Mouse (Mus musculus) cerebellum, adult 18-20 months (tissue): ENCODE results near the gene Ikzf1.

ENCODE experiments used
- DNase-seq, 2 experiments: peaks; one replicate each; pipeline ENCODE4 v3.0.0; 2021

The Ikzf1 gene

DNA sequence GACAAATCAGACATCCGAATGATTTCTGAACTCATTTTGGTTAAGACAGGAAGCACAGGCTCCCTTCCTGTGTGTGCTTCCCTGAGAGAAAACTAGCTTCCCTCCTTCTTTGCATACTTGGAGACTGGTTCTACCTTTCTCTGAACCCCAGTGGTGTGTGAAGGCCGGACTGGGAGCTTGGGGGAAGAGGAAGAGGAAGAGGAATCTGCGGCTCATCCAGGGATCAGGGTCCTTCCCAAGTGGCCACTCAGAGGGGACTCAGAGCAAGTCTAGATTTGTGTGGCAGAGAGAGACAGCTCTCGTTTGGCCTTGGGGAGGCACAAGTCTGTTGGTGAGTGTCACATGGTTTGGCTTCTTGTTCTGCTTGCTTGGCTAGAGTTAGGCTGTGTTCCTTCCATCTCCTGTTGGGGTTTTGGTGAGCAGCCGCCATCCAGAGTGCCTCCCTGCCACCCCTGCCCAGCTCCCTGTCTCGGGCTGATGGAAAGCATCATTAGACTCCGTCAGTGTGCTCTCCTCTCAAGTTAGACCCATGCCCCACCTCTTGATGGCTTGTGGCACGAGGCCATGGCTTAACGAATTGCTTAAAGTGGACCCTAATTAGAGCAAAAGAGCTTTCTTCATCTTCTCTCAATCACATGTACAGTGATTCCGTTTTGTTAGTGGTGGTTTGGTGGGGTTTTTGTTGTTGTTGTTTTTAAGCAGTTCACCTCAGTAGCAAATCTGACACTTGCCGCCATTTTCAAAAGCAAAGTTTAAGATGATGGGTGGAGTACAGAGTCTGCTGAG is 5.4 kb downstream of the Ikzf1 start:
- no peak for DNase-seq

- DNase-seq: no peak
These were observed 6.0 kb downstream of the Ikzf1 start for GRCm38 (mm10) chr11:11690845-11691196.

DNA sequence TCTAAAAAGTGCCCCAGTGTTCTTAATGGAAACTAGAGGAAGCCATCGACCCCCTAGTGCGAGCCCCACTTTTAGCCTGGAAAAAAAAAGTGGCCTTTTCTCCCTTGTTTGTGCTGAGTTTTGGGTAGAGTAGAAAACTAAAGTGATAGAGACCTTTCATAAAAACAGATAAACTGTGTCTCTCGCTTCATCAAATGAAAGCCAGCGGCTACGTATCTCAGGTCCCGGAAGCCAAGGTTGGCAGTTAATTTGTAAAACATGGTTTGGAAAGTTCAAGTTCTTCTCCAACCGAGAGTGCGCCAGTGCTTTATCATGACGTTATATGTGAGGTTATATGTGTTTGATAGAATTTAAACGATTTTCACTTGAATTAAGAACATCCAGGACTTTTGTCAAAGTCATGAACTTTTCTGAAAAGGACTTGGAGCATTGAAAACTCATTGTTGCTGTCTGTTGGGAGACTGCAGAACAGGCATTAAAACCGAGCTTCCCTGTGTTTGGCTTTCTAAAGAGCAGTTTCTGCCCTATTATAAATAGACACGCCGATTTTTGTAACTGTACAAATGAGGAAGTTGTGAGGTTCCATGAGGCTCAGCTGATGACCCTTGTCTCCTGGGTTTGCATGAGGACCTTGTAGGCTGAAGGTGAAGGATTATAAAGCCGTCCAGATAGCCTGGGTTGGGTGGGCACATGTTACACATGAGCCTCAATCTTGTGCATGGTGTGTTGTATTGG is 6.7 kb downstream of the Ikzf1 start:
- DNase-seq: no peak

DNA sequence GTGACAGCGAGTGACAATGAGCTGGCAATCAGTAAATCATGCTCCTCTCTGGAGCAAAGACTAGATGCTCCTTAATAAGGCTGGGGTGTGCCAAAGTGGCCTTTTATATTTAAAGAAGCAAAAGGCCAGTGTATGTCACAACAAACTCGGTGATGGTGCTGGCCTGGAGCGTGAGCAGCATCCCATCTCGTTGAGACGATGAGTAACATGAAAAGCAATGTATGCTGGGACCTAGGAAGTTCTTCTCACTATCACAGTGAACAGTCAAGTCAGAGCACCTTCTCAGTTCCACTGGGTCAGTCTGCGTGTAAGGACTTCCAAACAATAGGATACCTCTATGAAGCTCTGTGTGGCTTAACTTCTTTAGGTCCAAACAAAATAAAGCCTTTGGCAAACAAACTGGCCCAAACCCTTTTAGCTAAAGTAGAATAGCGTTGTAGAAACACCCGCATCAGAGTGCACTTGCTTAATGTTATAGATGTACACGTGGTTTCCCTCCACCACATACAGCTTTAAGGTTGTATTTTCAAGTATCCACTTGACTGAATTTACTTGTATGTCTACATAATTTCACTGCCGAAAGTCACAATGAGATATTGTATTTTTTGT is 7.9 kb downstream of the Ikzf1 start:
- no peak for DNase-seq

DNA sequence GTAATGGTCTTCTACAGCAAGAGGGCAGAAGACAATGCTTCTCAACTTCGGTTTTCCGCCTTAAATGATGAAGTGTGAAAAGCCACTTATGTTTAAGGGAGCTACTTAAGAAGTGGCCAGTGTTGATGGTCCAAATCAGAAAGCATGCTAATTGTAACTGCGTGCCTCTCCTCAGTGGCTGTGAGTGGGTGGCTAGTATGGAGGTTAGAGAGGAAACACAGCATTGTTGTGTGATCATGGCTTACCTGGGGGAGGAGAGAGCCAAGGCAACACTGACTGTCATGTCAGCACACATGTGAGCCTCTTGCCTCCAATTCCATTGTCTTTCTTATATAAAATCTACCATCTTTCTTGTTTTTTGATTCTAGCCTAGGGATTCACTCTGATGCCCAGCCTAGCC is 8.6 kb downstream of the Ikzf1 start:
- no peak for DNase-seq

DNA sequence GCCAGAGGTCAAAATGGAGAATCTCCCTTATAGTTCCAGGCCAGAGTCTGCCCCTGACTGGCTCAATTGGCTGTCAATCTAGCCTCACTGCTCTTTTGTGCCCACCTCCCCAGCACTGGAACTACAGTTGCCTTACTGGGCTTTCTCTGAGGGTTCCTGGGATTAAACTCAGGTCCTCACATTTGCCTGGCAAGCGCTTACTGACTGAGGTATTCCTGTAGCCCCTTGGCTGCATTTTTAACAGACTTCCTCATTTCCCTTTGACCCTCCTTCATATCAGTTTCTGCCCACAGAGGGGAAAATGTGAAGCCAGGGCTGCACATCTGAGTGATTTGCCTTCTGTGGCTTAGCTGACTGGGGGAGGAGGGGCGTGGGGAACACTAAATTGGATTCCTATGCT is 9.3 kb downstream of the Ikzf1 start:
- no peak for DNase-seq

GRCm38 (mm10) chr11:11694472-11695177 is 9.8 kb downstream of the Ikzf1 start:
- no peak for DNase-seq

DNA sequence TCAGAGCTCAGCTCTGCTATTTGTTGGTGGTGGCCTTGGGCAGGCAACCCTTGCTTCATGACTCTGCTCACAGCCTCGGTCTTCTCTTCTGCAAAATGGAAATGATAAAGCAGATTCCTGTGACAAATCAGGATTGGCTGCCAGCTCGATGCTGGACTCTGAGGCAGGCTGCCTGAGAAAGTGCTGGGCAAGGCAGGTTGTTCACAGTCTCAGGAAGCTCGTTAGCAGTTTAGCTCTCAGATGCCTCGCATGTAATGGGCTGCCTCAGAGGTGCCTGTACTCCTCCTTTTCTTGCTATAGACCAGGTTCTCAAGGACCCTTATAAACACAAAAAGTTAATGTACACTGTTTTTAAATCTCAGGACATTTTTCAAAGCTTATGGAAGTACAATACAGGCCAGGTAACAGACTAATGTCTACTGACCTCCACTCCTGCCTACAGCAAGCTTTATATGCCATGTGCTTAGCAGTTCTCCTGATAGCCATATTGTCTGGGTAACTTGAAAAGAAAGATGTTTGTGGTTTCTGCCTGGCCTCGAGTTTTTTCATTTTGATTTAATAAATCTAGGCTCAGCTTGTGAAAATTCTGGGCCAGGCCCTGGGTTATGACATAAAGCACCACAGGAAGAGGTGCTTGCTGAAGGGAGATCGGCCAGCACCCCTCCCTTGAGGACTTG is 10.5 kb downstream of the Ikzf1 start:
- DNase-seq: no peak

- no peak for DNase-seq
These were observed 11.1 kb downstream of the Ikzf1 start for GRCm38 (mm10) chr11:11695907-11696306.

- no peak for DNase-seq
These were observed 12.0 kb downstream of the Ikzf1 start for GRCm38 (mm10) chr11:11696814-11697213.

- no peak for DNase-seq
These were observed 16.6 kb downstream of the Ikzf1 start for GRCm38 (mm10) chr11:11701378-11701777.

DNA sequence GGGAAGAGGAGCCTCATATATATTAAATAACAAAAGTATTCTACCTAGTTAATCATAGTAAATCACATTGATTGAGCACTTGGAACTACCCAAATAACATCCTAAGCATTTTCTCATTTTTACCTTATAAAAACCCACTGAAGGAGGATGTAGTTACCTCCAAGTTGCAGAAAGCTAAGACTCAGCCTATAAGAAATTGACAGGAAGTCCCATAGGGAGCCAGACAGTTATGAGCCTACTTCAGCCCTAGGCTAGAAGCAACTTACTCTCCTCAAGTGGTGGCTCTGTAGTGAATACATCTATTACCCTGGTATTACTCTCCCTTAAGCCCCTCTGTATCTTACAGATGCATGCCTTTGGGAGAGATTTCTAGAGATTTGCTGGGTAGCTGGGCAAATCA is 19.0 kb downstream of the Ikzf1 start:
- no peak for DNase-seq

DNA sequence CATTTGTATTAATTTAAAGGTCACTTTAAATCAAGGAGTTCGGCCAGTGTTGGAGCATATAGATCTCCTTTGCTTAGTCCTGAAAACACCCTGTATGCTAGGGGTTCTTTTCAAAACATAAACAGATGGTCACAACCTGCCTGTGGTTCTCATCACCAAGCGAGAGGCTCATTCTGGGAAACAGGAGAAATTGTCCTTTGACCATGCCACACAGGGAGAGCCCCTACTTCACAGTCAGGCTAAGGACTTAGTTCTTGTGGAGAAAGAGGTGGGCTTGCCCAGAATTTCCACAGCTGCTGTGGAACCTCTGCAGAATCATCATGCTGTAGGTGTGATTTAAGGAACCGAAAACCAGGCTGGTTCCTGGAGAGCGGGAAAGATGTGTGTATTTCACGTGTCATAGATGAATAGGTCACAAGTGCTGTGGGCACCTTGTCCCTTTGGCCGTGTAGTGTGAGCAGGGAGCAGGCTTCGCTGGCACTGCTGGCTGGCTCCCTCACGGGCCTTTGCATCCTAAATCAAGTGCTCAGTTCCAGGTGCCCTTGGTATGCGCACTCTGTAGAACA is 23.4 kb downstream of the Ikzf1 start:
- no peak for DNase-seq

- no peak for DNase-seq
These were observed 24.5 kb downstream of the Ikzf1 start for GRCm38 (mm10) chr11:11709311-11709710.

DNA sequence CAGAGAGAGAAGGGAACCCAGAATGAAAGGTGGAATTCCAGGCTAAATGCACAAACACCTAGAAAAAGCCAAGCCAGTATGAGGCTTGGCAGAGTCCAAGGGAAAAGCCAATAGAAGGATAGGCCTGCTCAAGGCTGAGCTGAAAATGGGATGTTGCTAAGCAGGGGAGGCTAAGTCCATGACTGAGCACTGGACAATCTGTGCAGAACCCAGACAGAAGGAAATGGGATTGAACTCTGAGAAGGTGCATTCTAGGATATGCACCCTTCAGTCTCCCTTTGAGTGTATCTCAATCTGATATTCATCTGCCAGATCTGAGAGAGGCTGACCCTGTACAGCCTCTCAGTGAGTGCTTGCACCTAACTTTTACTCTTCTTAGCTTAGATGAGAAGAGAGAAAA is 25.9 kb downstream of the Ikzf1 start:
- no peak for DNase-seq

- DNase-seq: no peak
These were observed 26.9 kb downstream of the Ikzf1 start for GRCm38 (mm10) chr11:11711748-11712147.

DNA sequence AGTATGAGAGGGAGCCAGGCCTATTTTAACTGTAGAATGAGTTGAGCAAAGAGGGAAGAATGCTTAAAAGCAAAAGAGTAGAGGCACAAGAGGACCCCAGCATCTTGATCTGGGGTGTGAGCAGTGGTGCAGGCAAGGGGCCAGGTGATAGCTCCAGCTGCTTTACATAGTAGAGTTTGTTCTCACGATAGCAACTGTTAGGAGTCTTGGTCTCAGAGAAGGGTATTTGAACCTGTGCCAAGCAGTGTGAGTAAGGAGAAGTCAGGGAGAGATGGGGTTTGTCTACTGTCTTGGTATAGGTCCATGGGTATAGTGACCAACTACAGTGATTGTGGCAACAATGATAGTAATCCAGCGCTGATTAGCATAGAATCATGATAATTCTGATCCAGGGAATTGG is 29.9 kb downstream of the Ikzf1 start:
- DNase-seq: no peak

DNA sequence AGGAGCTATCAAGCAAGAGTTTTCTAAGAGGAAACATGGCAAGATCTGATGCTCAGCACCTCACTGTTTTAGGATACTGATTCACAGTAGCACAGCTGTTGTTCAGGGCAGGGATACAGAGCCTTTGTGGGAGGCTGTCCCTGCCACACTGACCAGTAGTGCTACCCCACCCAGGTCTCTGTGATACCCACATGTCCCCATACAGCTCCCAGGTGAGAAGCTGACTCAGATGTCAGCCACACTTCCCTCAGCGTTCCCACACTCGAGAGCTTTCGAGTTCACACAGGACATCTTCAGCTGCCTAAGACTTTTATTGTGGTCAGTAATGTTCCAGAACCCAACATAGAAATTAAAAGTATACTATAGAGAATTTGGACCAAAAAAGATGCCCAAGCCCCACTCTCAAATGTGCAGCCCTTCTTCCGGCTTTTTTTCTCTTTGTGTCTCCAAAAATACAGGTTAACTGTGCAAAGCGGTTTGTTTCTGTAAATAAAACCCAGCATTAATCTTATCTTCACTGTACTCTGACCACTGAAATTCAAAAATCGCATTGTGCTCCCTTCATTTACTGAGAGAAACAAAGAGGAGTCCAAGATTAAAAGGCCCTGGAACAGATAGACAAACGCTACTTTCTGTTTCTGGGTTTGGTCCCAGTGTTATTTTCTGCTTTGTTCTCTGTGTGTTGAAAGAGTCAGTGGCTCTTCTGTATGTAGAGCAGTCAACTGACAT is 31.3 kb downstream of the Ikzf1 start:
- DNase-seq: no peak

- no peak for DNase-seq
These were observed 31.9 kb downstream of the Ikzf1 start for GRCm38 (mm10) chr11:11716692-11717037.

DNA sequence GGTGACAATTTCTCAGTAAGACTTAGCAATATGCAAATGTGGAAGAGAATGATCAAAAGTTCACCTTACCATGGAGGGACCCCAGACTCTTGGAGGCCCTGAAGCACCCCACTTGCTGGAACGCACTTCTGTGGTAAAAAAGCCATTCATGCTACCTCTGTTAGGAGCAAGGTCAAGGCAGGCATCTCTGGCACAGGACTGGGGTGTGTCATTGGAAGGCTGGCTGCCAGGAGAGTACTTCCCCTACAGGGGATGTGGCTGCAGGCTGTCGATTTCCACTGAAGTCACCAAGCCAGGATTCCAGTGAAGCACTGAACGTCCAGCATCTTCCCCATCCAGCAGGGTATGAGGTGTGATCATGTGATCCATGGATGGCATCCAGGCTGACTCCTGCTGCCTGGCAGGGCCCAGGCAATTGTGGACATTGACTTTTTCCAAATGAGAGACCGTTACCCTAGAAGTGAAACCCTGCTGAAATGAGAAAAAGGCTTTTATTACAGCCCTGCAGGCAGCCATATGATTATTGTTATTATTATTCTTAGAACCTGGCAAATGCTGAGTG is 32.9 kb downstream of the Ikzf1 start:
- no peak for DNase-seq

- no peak for DNase-seq
These were observed 34.9 kb downstream of the Ikzf1 start for GRCm38 (mm10) chr11:11719748-11720147.
